Mouse (Mus musculus) retina, embryonic 14.5 days (tissue): Measurements from ENCODE around the gene Kif24.
A peak's percentile ranks its signal among the peaks of the same experiment; 100 is the strongest.

Source experiments
- DNase-seq: peaks from one replicate; pipeline ENCODE4 v3.0.0-alpha.2; 2015; ENCODE audit warnings: low spot score

The Kif24 gene

GRCm38 (mm10) chr4:41464345-41465286 lies at the start of gene Kif24, which contains the start of gene Nudt2:
Gene Kif24 (minus strand): TSS chr4:41464887.
Gene Nudt2 (plus strand): TSS chr4:41465151.
- peak; percentile 100 for DNase-seq

- no peak for DNase-seq
Measured at GRCm38 (mm10) chr4:41513714-41514113, 49.0 kb upstream of the Kif24 start.

- DNase-seq: no peak
Measured at GRCm38 (mm10) chr4:41513309-41513708, 48.6 kb upstream of the Kif24 start.

- no peak for DNase-seq
Measured at GRCm38 (mm10) chr4:41507998-41508397, 43.3 kb upstream of the Kif24 start.

- DNase-seq: peak; percentile 35
Measured at GRCm38 (mm10) chr4:41507326-41507924, 42.7 kb upstream of the Kif24 start.

- DNase-seq: peak; percentile 90
Measured at GRCm38 (mm10) chr4:41506906-41507305, 42.2 kb upstream of the Kif24 start.

- peak; percentile 72 for DNase-seq
Measured at GRCm38 (mm10) chr4:41506156-41506555, 41.5 kb upstream of the Kif24 start.

GRCm38 (mm10) chr4:41505131-41505551 lies 40.5 kb upstream of the Kif24 start:
- no peak for DNase-seq

- no peak for DNase-seq
Measured at GRCm38 (mm10) chr4:41504325-41504724, 39.6 kb upstream of the Kif24 start.

GRCm38 (mm10) chr4:41502986-41503412 lies 38.3 kb upstream of the Kif24 start, which contains the start of gene AI464131:
Gene AI464131 (minus strand): TSS chr4:41503076.
- DNase-seq: peak; percentile 96

- peak; percentile 57 for DNase-seq
Measured at GRCm38 (mm10) chr4:41502171-41502940, 37.7 kb upstream of the Kif24 start.

- DNase-seq: no peak
Measured at GRCm38 (mm10) chr4:41500787-41501186, 36.1 kb upstream of the Kif24 start.

GRCm38 (mm10) chr4:41499619-41500018 lies 34.9 kb upstream of the Kif24 start:
- DNase-seq: no peak

- DNase-seq: peak; percentile 65
Measured at GRCm38 (mm10) chr4:41498921-41499391, 34.3 kb upstream of the Kif24 start.

GRCm38 (mm10) chr4:41497995-41498845 lies 33.5 kb upstream of the Kif24 start:
- no peak for DNase-seq

- peak; percentile 43 for DNase-seq
Measured at GRCm38 (mm10) chr4:41497579-41497978, 32.9 kb upstream of the Kif24 start.

GRCm38 (mm10) chr4:41497046-41497445 lies 32.4 kb upstream of the Kif24 start:
- DNase-seq: no peak

GRCm38 (mm10) chr4:41495850-41496249 lies 31.2 kb upstream of the Kif24 start:
- no peak for DNase-seq

GRCm38 (mm10) chr4:41495076-41495475 lies 30.4 kb upstream of the Kif24 start:
- DNase-seq: no peak

GRCm38 (mm10) chr4:41494378-41494777 lies 29.7 kb upstream of the Kif24 start:
- no peak for DNase-seq

- DNase-seq: no peak
Measured at GRCm38 (mm10) chr4:41493464-41494116, 28.9 kb upstream of the Kif24 start.
